Mouse (Mus musculus) B cell, adult 2 months (primary cell): ENCODE measurements at regions not wholly inside any gene's neighbourhood (a gene's known extent, or its start where the extent isn't known, plus 50 kb on each side); places are given as distances from the start of the nearest gene placed in this dataset.

Source experiments
- DNase-seq, 2 experiments: peaks; one replicate each; pipeline ENCODE4 v3.0.0; 2022

- DNase-seq, result no peak
Measured at GRCm38 (mm10) chr1:122607309-122607708, 1039.5 kb upstream of the Ddx18 start.

DNA sequence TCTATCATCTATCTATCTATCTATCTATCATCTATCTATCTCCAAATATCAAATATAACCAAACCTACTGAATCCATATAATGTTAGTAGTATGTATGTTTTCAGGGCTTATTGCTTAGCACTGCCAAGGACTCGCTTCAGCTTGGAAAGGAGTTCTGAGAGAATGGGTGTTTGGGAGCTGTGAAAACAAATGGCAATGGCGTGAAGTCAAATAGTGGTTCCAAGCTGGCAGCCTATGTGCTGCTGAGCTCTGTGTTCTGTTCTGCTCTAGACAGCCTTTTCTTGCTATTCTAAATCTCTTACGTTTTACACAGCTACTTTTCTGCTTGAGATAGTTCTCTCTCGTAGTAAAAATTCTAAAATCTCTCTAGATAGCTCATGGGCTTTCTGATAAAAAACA, 1008.2 kb upstream of the Ddx18 start:
- no peak for DNase-seq

- no peak for DNase-seq
Measured at GRCm38 (mm10) chr1:122551596-122551995, 983.8 kb upstream of the Ddx18 start.

GRCm38 (mm10) chr1:122509580-122509979, 941.8 kb upstream of the Ddx18 start:
- no peak for DNase-seq

- no peak for DNase-seq
Measured at GRCm38 (mm10) chr1:122501707-122502106, 933.9 kb upstream of the Ddx18 start.

DNA sequence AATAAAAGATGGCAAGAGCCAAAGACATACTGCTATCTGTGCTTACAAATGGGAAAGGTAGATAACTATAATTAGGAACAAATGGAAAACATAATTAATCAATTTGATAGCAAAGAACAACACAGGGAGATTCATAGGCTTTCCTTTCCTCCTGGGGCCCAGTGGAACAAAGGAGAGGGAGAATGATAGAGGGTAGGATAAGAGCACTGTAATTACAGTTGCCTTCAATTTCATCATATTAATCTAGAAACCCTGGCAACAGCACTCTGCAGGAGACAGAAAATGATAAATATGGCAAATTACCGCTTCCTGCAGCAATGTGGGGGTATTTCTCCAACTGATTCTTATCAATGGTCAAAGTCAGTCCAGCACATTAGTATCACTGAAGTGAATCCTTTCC, 910.2 kb upstream of the Ddx18 start:
- no peak for DNase-seq

DNA sequence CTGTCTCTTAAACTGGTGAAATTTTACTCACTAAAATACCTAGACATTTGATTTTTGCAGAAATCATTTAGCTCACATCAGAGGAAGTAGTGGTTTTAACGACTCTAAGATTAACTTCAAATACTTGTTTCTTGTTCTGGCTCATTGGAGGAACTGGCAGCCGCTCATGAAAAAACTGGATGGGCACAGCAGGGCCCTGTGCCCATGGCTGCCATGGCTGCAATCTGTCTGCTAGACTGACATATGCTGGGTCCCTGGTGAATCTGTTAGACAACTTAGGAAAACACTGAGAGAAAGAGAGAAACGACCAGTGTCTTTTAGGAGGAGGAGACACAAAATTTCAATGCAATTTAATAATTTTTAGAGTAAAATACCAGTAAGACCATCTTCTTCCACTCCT, 896.1 kb upstream of the Ddx18 start:
- no peak for DNase-seq

- DNase-seq, result no peak
Measured at GRCm38 (mm10) chr1:122459056-122459455, 891.3 kb upstream of the Ddx18 start.

DNA sequence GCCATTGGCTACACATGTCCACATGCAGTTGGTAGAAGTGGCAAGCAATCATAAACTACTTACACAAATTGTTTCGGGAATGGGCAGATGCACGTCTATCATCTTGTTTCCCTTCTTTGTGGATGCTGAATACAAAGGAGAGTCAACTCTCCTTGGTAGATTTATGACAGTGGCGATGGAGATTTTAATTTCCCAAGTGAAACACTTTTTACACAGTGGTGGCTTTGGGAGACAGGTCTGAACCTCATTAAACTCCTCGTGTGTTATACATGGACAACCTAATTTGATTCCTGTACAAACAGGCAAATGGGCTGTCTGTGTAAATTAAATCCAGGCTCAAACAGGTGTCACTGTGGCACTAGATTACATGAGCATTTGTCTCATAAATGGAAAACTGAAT, 887.1 kb upstream of the Ddx18 start:
- no peak for DNase-seq

GRCm38 (mm10) chr1:122453617-122454016, 885.8 kb upstream of the Ddx18 start:
- no peak for DNase-seq

DNA sequence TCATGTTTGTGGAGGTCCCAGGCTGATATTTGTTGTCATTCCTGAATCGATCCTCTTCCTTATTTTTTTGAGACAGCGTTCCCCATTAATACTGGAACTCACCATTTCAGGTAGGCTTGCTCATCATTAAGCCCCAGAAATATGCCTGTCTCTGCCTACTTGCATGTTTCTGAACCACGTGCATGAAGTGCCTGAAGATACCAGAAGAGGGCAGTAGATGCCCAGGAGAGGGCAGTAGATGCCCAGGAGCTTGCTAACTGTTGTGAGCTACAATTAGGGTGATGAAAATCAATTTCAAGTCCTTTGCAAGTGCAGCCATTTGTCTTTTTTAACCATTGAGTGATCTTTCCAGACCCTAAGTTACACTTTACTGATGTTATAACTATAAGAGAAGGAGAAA, 871.6 kb upstream of the Ddx18 start:
- no peak for DNase-seq

GRCm38 (mm10) chr1:122423503-122423902, 855.7 kb upstream of the Ddx18 start:
- no peak for DNase-seq

- no peak for DNase-seq
Measured at GRCm38 (mm10) chr1:122396342-122396741, 828.6 kb upstream of the Ddx18 start.

DNA sequence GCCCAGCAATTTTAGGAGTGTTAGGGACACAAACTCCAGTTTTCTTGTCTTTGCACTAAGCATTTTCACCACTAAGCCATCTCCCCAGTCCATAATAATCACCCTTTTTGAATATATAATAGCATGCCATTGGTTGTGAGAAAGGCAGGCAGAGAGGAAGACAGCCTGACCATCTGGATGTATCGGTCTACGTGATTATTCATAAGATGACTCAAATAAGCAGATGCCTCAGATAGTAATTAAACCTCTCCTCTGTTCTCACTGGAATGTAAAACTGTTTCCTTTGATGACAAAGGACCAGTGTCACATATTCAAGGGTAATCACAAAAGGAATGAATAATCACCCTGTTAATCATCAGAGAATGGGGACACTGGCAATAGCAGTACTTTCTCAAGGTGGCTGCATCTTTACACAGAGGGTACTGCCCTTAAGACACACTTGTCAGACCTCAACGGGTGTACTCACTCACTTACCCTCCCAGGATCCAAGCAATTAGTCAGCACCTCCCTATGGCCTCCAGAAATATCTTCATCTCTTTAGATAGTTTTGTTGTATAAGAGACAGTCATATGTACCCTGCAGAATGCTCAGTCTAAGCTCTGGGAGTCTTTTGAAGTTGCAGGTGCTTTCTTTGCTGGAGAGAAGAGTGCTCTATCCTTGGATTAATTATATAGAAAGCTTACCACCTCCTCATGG, 826.0 kb upstream of the Ddx18 start:
- DNase-seq, result no peak

- peak; percentile 96 to 97 for DNase-seq
Measured at GRCm38 (mm10) chr1:122357015-122357414, 789.2 kb upstream of the Ddx18 start.

GRCm38 (mm10) chr1:122351530-122351929, 783.7 kb upstream of the Ddx18 start:
- no peak for DNase-seq

GRCm38 (mm10) chr1:122333267-122333666, 765.5 kb upstream of the Ddx18 start:
- no peak for DNase-seq

- no peak for DNase-seq
Measured at GRCm38 (mm10) chr1:122328276-122328675, 760.5 kb upstream of the Ddx18 start.
